Mouse (Mus musculus) embryo, embryonic 11.5 days (tissue): ENCODE measurements around the gene Fbxw15.
A peak's percentile ranks its signal among the peaks of the same experiment; 100 is the strongest.
"Not testable (repeated sequence)": the region's sequence is repeated elsewhere in the genome, so short reads cannot be mapped to it uniquely, and the experiment has no call there.

ENCODE experiments used
- DNase-seq: peaks from one replicate; pipeline ENCODE4 v3.0.0-alpha.2; 2012; ENCODE audit warnings: low read depth, low spot score

Gene Fbxw15

GRCm38 (mm10) chr9:109568162-109568561, at the start of gene Fbxw15:
Gene Fbxw15 (minus strand): TSS chr9:109568262.
- not testable (repeated sequence) for DNase-seq

GRCm38 (mm10) chr9:109606837-109607236, 38.8 kb upstream of the Fbxw15 start:
- DNase-seq: peak; percentile 8

- DNase-seq: not testable (repeated sequence)
Measured at GRCm38 (mm10) chr9:109602128-109602527, 34.1 kb upstream of the Fbxw15 start.

GRCm38 (mm10) chr9:109597226-109597625, 29.2 kb upstream of the Fbxw15 start:
- no peak for DNase-seq

GRCm38 (mm10) chr9:109594866-109595265, 26.8 kb upstream of the Fbxw15 start:
- DNase-seq: no peak

GRCm38 (mm10) chr9:109565546-109565945, 2.5 kb downstream of the Fbxw15 start:
- no peak for DNase-seq

- not testable (repeated sequence) for DNase-seq
Measured at GRCm38 (mm10) chr9:109562106-109562505, 6.0 kb downstream of the Fbxw15 start.

- no peak for DNase-seq
Measured at GRCm38 (mm10) chr9:109552483-109552882, 15.6 kb downstream of the Fbxw15 start.

GRCm38 (mm10) chr9:109549666-109550065, 18.4 kb downstream of the Fbxw15 start:
- not testable (repeated sequence) for DNase-seq

- DNase-seq: no peak
Measured at GRCm38 (mm10) chr9:109523385-109524064, 44.5 kb downstream of the Fbxw15 start.
